Mouse (Mus musculus) forebrain, embryonic 14.5 days (tissue): ENCODE measurements around the gene Zscan22. TPM values are rescaled to one million over a fixed set of nuclear protein-coding genes. Genes with fewer than 3 reads are reported as not detected.
"Not testable (repeated sequence)": the region's sequence is repeated elsewhere in the genome, so short reads cannot be mapped to it uniquely, and the experiment has no call there.

ENCODE experiments used
- ATAC-seq: fragments of 200-750 bp; cut with Nextera tagmentation; 2 replicates; pipeline ENCODE4 v1.8.0; 2017; ENCODE audit warnings: mild to moderate bottlenecking, moderate library complexity
- DNase-seq: peaks from one replicate; pipeline ENCODE4 v3.0.0-alpha.2; 2015; ENCODE audit warnings: low spot score
- H3K27ac ChIP-seq: fragments of 300-500 bp; sonication (generic); 2 replicates; pipeline ENCODE4 v1.5.1; 2014; ENCODE audit warnings: low read depth, mild to moderate bottlenecking, control low read depth, low read length, moderate library complexity
- H3K27me3 ChIP-seq: fragments of 300-500 bp; sonication (generic); replicated peaks from 2 replicates; pipeline ENCODE4 v1.6.1; 2014; ENCODE audit warnings: low read length, control low read depth, mixed read lengths; ENCODE audit not compliant: control insufficient read depth, insufficient read depth
- H3K36me3 ChIP-seq: fragments of 300-500 bp; sonication (generic); 2 replicates; pipeline ENCODE4 v1.6.1; 2014; ENCODE audit warnings: low read length, control low read depth; ENCODE audit not compliant: control insufficient read depth, insufficient read depth
- H3K4me1 ChIP-seq: fragments of 300-500 bp; sonication (generic); 2 replicates; pipeline ENCODE4 v1.6.1; 2014; ENCODE audit warnings: antibody characterized with exemption, low read length, control low read depth; ENCODE audit not compliant: control insufficient read depth, insufficient read depth
- H3K4me2 ChIP-seq: fragments of 300-500 bp; sonication (generic); 2 replicates; pipeline ENCODE4 v1.6.1; 2014; ENCODE audit warnings: mild to moderate bottlenecking, control low read depth, low read length
- H3K4me3 ChIP-seq: fragments of 300-500 bp; sonication (generic); 2 replicates; pipeline ENCODE4 v1.5.1; 2014; ENCODE audit warnings: low read depth, low read length, control low read depth
- H3K9ac ChIP-seq: fragments of 300-500 bp; sonication (generic); 2 replicates; pipeline ENCODE4 v1.6.1; 2014; ENCODE audit warnings: mild to moderate bottlenecking, low read length, control low read depth, moderate library complexity
- H3K9me3 ChIP-seq: fragments of 300-500 bp; sonication (generic); replicated peaks from 2 replicates; pipeline ENCODE4 v1.6.1; 2016; ENCODE audit warnings: low read length, control low read depth, mixed read lengths; ENCODE audit not compliant: control insufficient read depth
- WGBS: fragments of 180-500 bp; shearing (Covaris S2); extraction: QIAGEN DNeasy Blood & Tissue Kit; methylation state at CpG from one replicate; pipeline ENCODE4 v1.1.7; 2014; 5-methylcytosine and 5-hydroxymethylcytosine counted together
- polyA plus RNA-seq: library from polyadenylated mRNA; unstranded; fragments of >200 nt; fragmentation: Nextera tagmentation; extraction: Ambion mirVana; gene quantifications from 2 replicates; pipeline ENCODE4 v1.2.1, GENCODE M21; 2014

Gene Zscan22
- polyA plus RNA-seq: 15.4 and 16.3 TPM in 2 replicates

DNA sequence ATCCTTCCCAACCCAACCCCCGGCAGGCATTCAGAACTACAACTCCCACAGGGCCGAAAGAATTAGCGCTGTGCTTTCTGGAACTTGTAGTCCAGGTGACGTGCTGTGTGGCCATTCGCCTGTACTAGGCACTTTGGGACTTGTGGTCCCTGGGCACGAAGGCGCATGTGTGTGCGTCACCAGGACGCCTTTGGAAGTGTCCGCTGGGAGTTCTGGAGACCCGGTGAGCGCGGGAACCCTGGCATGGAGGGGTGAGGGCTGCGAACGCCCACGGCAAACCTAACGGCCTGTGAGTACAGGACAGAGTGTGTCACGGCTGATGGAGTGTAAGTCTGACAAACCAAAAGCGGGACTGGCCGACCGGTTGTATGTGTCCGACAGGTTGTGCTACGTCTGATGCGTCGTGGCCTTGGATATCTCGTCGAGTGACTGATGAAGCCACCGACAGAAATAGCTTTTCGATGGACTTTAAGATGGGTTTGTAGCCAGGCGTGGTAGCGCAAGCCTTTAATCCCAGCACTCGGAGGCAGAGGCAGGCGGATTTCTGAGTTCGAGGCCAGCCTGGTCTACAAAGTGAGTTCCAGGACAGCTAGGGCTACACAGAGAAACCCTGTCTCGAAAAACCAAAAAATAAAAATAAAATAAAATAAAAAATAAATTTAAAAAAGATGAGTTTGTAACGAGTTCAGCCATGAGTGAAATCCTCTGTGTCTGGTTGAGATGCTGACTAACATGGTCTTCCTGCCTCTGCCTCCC is at the start of gene Zscan22:
Gene Zscan22, plus strand, starts transcription at position 161 of the 756 bp plus-strand sequence.
- peak within 1 kb of the TSS; percentile 48 for H3K4me2 ChIP-seq
- no peaks in the 10 kb centered on the region for H3K9me3 ChIP-seq
- no peak within 1 kb of the TSS for H3K27ac ChIP-seq
- peak within 1 kb of the TSS; percentile 65 for H3K4me3 ChIP-seq
- DNase-seq: peak; percentile 99
- H3K27me3 ChIP-seq: no peaks in the 10 kb centered on the region
- peak; percentile 100 for ATAC-seq
- H3K9ac ChIP-seq: peak within 1 kb of the TSS; percentile 70
- 0 out of 2 replicates have a peak, but pooled peaks cover 5% of the 10 kb centered on the region for H3K36me3 ChIP-seq
- 7% methylated on average over 36 of the region's 36 CpGs for WGBS
- peaks cover 8% of the 10 kb centered on the region; the same call in 1 of the 2 replicates for H3K4me1 ChIP-seq

DNA sequence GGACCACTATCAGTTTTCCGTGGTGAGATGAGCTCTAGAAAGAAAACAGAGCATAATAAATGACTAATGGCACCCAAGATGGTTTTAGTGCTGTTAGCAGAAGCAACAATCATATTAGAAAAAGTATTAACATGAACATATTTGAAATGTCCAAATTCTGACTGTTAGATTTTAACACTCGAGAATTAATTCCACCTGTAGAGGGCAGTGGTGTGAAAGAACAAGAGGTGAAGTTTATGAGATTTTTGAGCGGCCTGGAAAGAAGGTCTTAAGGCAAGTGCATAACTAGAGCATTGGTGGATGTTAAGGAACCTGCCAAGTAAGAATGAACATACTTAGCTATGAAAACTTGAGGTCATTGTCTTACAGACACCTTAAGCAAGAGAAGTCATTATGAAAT is 23.3 kb upstream of the Zscan22 start:
- no peaks in the 10 kb centered on the region for H3K4me1 ChIP-seq
- no peaks in the 10 kb centered on the region for H3K27me3 ChIP-seq
- H3K4me2 ChIP-seq: no peak overlapping the region
- H3K36me3 ChIP-seq: no peaks in the 10 kb centered on the region
- no peak overlapping the region for H3K9ac ChIP-seq
- H3K4me3 ChIP-seq: no peak overlapping the region
- 26% methylated on average over 3 of the region's 3 CpGs for WGBS
- H3K27ac ChIP-seq: no peak overlapping the region
- ATAC-seq: no peak
- H3K9me3 ChIP-seq: no peaks in the 10 kb centered on the region
- peak; percentile 31 for DNase-seq

DNA sequence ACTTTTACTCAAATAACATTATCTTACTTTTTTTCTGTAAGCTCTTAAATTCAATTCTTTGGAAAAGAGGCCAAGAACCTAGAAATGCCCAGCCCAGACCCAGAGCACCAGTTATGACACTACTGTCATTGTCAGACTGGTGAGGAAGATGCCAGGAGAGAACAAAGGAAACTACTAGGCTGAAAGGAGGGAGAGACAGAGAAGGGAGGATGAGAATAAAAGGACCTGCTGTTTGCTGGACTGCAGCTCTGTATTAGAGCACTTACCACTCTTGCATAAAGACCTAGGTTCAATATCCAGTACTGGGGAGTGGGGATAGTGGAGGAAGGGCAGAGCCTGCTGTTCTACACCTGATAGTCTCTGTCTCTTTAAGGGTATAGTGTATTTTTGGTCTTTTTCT is 17.6 kb upstream of the Zscan22 start:
- no peak for DNase-seq
- no peak for ATAC-seq
- H3K9ac ChIP-seq: no peak overlapping the region
- peaks cover 10% of the 10 kb centered on the region; the same call in 1 of the 2 replicates for H3K36me3 ChIP-seq
- H3K4me2 ChIP-seq: no peak overlapping the region; the same call in 1 of the 2 replicates
- peaks cover 11% of the 10 kb centered on the region for H3K4me1 ChIP-seq
- H3K27me3 ChIP-seq: no peaks in the 10 kb centered on the region
- no peak overlapping the region for H3K27ac ChIP-seq
- H3K4me3 ChIP-seq: no peak overlapping the region
- H3K9me3 ChIP-seq: no peaks in the 10 kb centered on the region

DNA sequence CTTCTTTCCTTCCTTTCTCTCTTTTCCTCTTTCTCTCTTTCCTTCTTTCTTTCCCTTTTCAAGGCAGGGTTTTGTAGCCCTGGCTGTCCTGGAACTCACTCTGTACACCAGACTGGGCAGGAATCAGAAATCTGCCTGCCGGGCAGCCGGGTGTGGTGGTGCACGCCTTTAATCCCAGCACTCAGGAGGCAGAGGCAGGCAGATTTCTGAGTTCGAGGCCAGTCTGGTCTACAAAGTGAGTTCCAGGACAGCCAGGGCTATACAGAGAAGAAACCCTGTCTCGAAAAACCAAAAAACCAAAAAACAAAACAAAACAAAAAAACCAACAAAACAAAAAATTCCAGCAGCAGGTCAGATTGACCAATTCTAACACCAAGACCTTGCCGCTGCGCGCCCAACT is 17.1 kb upstream of the Zscan22 start:
- not testable (repeated sequence) for H3K9me3 ChIP-seq, H3K27me3 ChIP-seq, DNase-seq, H3K27ac ChIP-seq
- Histone ChIP-seq H3K4me3 (peak overlapping the region; percentile 78), H3K36me3 (peaks cover 15% of the 10 kb centered on the region), H3K9ac (peak overlapping the region; percentile 90), H3K4me2 (peak overlapping the region; percentile 83), H3K4me1 (peaks cover 11% of the 10 kb centered on the region)
- ATAC-seq: peak; percentile 30; the same call in 1 of the 2 replicates
- 44% methylated on average over 8 of the region's 8 CpGs for WGBS

DNA sequence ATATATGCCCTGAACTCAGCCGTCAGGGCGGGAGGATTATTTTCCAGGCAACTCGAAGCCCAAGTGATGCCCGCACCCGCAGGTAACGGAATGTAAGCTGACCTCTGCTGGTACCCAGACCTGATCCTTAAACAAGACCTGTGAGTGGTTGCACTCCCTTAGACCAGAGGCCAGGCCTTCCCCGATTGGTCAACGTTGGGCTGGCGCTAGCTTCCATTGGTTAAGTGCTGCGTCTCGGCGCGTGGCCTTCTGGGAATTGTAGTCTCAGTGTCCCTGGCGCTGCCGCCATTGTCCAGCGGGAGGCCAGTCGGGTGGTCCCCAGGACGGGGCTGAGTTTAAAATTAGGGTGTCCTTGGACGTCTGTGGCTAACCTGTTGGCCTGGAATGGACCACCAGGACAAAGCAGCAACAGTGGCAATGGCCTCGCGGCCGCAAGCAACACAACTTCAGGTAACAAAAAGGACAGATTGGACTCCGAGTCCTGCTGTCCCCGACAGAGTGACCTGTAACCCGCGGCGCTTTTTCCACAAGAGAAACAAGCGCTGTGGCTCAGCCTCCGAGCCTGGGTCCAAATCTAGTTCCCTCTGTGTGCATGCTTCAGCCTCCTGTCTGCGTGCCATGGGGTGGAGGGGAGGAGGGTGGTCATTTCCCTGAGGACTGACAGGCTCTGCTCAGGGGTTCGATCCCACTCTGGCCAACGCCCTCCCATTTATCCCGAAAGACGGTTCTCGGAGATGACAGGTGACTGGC is 16.5 kb upstream of the Zscan22 start, which contains the start of gene Zfp128:
Gene Zfp128, plus strand, starts transcription at position 267 of the 750 bp plus-strand sequence.
- peak within 1 kb of the TSS; percentile 90 for H3K9ac ChIP-seq
- H3K27ac ChIP-seq: no peak within 1 kb of the TSS
- peak within 1 kb of the TSS; percentile 78 for H3K4me3 ChIP-seq
- no peaks in the 10 kb centered on the region for H3K9me3 ChIP-seq
- H3K4me1 ChIP-seq: peaks cover 11% of the 10 kb centered on the region
- H3K4me2 ChIP-seq: peak within 1 kb of the TSS; percentile 83
- no peaks in the 10 kb centered on the region for H3K27me3 ChIP-seq
- peak; percentile 98 for DNase-seq
- peak; percentile 100 for ATAC-seq
- H3K36me3 ChIP-seq: peaks cover 21% of the 10 kb centered on the region
- WGBS: under 1% methylated on average over 35 of the region's 35 CpGs

DNA sequence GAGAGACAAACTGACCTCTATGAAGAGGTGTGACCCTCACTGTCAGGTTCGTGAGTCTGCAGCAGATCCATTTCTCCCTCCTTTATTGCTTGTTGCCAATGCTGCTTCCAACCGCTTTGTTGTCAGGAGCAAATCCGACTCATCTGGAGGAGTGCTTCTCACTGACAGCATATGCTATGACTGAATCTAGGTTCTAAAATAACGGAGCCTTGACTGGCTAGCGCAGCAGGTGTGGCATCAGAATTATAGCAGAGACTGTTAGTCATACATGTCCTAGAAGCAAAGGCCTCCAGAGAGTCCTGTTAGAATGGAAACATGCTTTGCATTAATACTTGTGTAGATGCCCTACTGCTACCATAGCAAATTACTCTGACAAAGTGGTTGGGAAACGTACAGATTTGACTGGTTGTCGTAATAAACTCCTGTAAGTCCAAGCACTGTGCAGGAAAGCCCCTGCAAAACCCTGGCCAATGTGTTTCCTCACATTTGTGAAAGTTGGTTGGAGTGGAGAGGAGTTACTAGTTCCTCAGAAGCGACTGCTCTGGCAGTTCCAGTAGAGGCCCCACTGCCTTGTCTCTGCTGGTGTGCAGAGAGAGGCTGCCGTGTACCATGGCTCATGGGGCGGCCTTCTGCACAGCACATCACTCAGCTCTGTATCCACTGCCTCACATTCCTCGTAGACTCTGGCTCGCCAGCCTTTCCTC is 10.9 kb upstream of the Zscan22 start:
- Histone ChIP-seq H3K9me3 (no peaks in the 10 kb centered on the region), H3K4me1 (peaks cover 8% of the 10 kb centered on the region), H3K4me3 (no peak overlapping the region), H3K36me3 (peaks cover 68% of the 10 kb centered on the region), H3K27me3 (no peaks in the 10 kb centered on the region), H3K4me2 (no peak overlapping the region), H3K27ac (no peak overlapping the region), H3K9ac (no peak overlapping the region)
- WGBS: 93% methylated on average over 12 of the region's 12 CpGs
- ATAC-seq: no peak
- DNase-seq: no peak

DNA sequence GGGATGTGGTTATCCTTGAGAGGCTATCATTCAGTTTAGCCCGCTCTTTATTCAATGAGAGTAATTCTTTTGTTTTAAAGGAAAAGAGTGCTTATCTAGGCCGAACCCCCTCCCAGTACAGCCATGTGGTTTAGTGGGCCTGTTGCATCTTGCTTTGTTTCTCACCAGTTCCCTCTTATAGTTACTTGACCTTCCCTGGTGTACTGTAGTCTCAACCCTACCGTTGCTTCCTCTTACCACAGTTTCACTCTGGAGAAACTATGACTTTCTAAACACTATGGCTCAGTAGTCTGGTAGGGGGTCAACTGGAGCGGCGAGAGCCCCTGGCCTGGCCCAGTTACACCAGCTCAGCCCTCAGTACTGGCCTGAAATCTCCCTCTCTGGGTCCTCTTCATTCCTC is 10.0 kb upstream of the Zscan22 start:
- Histone ChIP-seq H3K9me3 (no peaks in the 10 kb centered on the region), H3K4me3 (no peak overlapping the region), H3K4me1 (no peaks in the 10 kb centered on the region; the same call in 1 of the 2 replicates), H3K36me3 (peaks cover 75% of the 10 kb centered on the region), H3K27me3 (no peaks in the 10 kb centered on the region), H3K9ac (no peak overlapping the region), H3K27ac (no peak overlapping the region), H3K4me2 (no peak overlapping the region)
- no peak for DNase-seq
- 98% methylated on average over 5 of the region's 5 CpGs for WGBS
- ATAC-seq: no peak

DNA sequence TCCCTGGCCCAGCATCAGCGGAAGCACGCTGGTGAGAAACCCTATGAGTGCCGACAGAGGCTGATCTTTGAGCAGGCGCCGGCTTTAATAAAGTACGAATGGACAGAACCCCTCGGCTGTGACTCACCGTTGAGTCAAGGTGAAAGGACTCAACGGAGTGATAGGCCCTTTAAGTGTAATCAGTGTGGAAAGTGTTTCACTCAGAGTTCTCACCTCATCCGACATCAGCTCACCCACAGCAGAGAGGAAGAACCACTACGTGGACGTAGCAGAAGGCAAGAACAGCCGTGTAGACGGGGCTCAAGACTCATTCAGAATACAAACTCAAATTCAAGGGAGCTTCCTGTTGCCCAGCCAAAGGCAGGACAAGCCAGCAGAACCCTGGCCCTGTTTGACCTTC is 6.7 kb upstream of the Zscan22 start:
- Histone ChIP-seq H3K9ac (no peak overlapping the region), H3K4me3 (no peak overlapping the region), H3K9me3 (no peaks in the 10 kb centered on the region), H3K4me1 (no peaks in the 10 kb centered on the region), H3K27me3 (no peaks in the 10 kb centered on the region), H3K4me2 (no peak overlapping the region), H3K27ac (no peak overlapping the region), H3K36me3 (peaks cover 56% of the 10 kb centered on the region)
- DNase-seq (no peak), ATAC-seq (no peak)
- WGBS: 93% methylated on average over 14 of the region's 14 CpGs
